Comparison of ENCODE assay signal across 15 mouse cellular contexts in the genomic region with DNA sequence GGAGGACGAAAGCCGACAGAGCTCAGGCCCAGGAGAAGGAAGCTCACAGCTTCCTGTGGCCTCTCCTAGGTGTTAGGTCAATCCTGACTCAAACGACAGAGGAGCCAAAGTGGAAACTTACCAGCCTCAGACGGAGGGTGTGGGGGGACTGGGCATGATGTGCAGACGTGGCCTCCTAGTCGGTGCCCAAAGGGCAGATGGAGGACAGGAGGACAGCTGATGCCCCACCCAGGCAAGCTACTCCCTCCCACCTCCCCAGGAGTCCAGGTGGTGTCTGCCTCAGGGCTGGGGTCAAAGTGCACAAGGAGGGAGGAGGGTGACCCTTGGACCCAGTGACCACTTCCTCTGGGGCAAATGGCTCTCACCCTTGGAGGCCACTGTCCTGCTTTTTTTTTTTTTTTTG. TPM values are rescaled to one million over a fixed set of nuclear protein-coding genes. Genes with fewer than 3 reads are reported as not detected.
DNase-seq lines count a peak whose midpoint lies in the region; ATAC-seq and TF ChIP-seq lines count a peak whose summit lies in the region.
"Had no signal": no experiment of that assay in that cellular context is flagged by ENCODE, and none has a peak within 500 bp of the region (broad histone marks: within the 10 kb centered on the region; RNA-seq: fewer than 3 reads in every experiment).

No protein-coding gene starts in this region.

- whole genome bisulfite sequencing in heart, postnatal 0 days, result 35% methylated on average over 6 of the region's 6 CpGs
- WGBS in limb, embryonic 10.5 days, result 39% methylated on average over 6 of the region's 6 CpGs

- no peak overlapping the region for H3K4me2 ChIP-seq in heart, postnatal 0 days (ENCODE audit: low read depth, low read length)
- H3K4me2 ChIP-seq: limb, embryonic 15.5 days had no signal

- peaks cover 5% of the 10 kb centered on the region; the same call in 1 of the 2 replicates for H3K4me1 ChIP-seq in heart, postnatal 0 days (ENCODE audit: control insufficient read depth, insufficient read depth)
- peaks cover 86% of the 10 kb centered on the region for H3K4me1 ChIP-seq in E14TG2a.4 (replicated peaks; ENCODE audit: low read depth, low read length)
- H3K4me1 ChIP-seq in limb, embryonic 10.5 days, result peaks cover 9% of the 10 kb centered on the region

- TF ChIP-seq EP300 in heart, postnatal 0 days (IDR thresholded peaks at IDR 0.05; ENCODE audit: low read depth), result no peak

- 0 out of 2 replicates have a peak overlapping the region, but pooled peaks have one; percentile 23 for H3K9ac ChIP-seq in heart, postnatal 0 days (replicated peaks; ENCODE audit: low read depth, low read length)
- H3K9ac ChIP-seq: limb, embryonic 15.5 days had no signal

- H3K9me3 ChIP-seq in heart, postnatal 0 days (replicated peaks; ENCODE audit: control insufficient read depth, low read length), result no peaks in the 10 kb centered on the region
- H3K9me3 ChIP-seq in E14TG2a.4 (ENCODE audit: low read length), result no peaks in the 10 kb centered on the region
- no peaks in the 10 kb centered on the region for H3K9me3 ChIP-seq in limb, embryonic 10.5 days (replicated peaks)
- H3K9me3 ChIP-seq: limb, embryonic 15.5 days had no signal

- H3K27ac ChIP-seq in heart, postnatal 0 days (ENCODE audit: low read depth), result no peak overlapping the region
- no peak overlapping the region for H3K27ac ChIP-seq in limb, embryonic 10.5 days
- H3K27ac ChIP-seq: left cerebral cortex, adult 2 months; limb, embryonic 15.5 days; macrophage had no signal

- intact Hi-C loops in heart, postnatal 14 days (cut with DNase I), result loop anchor here (5.0 kb wide), 2 partner anchors 34 to 184 kb away; a partner anchor contains a TSS

- no peaks in the 10 kb centered on the region for H3K27me3 ChIP-seq in heart, postnatal 0 days (ENCODE audit: control insufficient read depth, insufficient read depth, low read length)
- H3K27me3 ChIP-seq in E14TG2a.4 (ENCODE audit: insufficient read depth, low read length), result no peaks in the 10 kb centered on the region
- H3K27me3 ChIP-seq in limb, embryonic 10.5 days (ENCODE audit: low read depth, poor library complexity, severe bottlenecking), result no peaks in the 10 kb centered on the region
- H3K27me3 ChIP-seq: limb, embryonic 15.5 days had no signal

- DNase-seq in heart, postnatal 0 days (ENCODE audit: low spot score), result no peak
- no peak for DNase-seq in heart, postnatal 14 days
- DNase-seq in ZHBTc4 (ENCODE audit: low read depth, low spot score), result peak; percentile 67
- DNase-seq in kidney, postnatal 14 days, result peak; percentile 85
- no peak for DNase-seq in spleen, postnatal 36 days (ENCODE audit: low spot score in 2 of 2)
- DNase-seq in lung, postnatal 10 days, result no peak
- no peak for DNase-seq in limb, embryonic 10.5 days (ENCODE audit: low spot score)
- DNase-seq: cerebellum, adult 11-12 months had no signal

- no peak overlapping the region for H3K4me3 ChIP-seq in heart, postnatal 0 days (ENCODE audit: low read depth, low read length)
- H3K4me3 ChIP-seq in E14TG2a.4 (replicated peaks; ENCODE audit: low read length), result peak overlapping the region; percentile 75
- H3K4me3 ChIP-seq in limb, embryonic 10.5 days, result no peak overlapping the region
- H3K4me3 ChIP-seq: erythroblast, embryonic 14.5 days; left cerebral cortex, adult 2 months; limb, embryonic 15.5 days had no signal

- TF ChIP-seq CTCF in heart, postnatal 0 days (IDR thresholded peaks at IDR 0.05; ENCODE audit: low read depth), result no peak
- TF ChIP-seq CTCF in E14TG2a.4 (conservative IDR thresholded peaks at IDR 0.05; ENCODE audit: low read length), result no peak

- H3K36me3 ChIP-seq in heart, postnatal 0 days (replicated peaks; ENCODE audit: control insufficient read depth, insufficient read depth, low read length), result peaks cover 4% of the 10 kb centered on the region
- H3K36me3 ChIP-seq in E14TG2a.4 (ENCODE audit: insufficient read depth, low read length), result peaks cover 13% of the 10 kb centered on the region
- peaks cover 3% of the 10 kb centered on the region for H3K36me3 ChIP-seq in limb, embryonic 10.5 days
- H3K36me3 ChIP-seq: limb, embryonic 15.5 days had no signal

- no peak for ATAC-seq in heart, postnatal 0 days (ENCODE audit: insufficient read depth, low read depth)
- ATAC-seq: inflammation-experienced regulatory T-cells, adult 6 months had no signal

RNA-seq across cellular contexts. Expression of a gene that starts 32.9 kb away (rescaled TPM):
- total RNA-seq in heart, postnatal 0 days (2014; rRNA removed; ENCODE audit: low replicate concordance), result 2.3 and 5.9 TPM in 2 replicates
- 4.3 and 4.9 TPM in 2 replicates for polyA plus RNA-seq in heart, postnatal 0 days (2015; fragmentation: Nextera tagmentation; extraction: Ambion mirVana)
- 10 to 100 TPM; 33.8 to 34.0 TPM for total RNA-seq in heart, postnatal 14 days (2021)
- 11.5 TPM in 2 replicates for polyA plus RNA-seq in limb, embryonic 10.5 days (2016; fragmentation: Nextera tagmentation; extraction: Ambion mirVana)

RNA-seq across cellular contexts. Expression of a gene that starts 34.6 kb away (rescaled TPM):
- total RNA-seq in heart, postnatal 0 days (2014; rRNA removed; ENCODE audit: low replicate concordance), result 48.3 and 61.5 TPM in 2 replicates
- polyA plus RNA-seq in heart, postnatal 0 days (2015; fragmentation: Nextera tagmentation; extraction: Ambion mirVana), result 47.1 and 57.5 TPM in 2 replicates
- 100 to 1,000 TPM; 299 to 338 TPM for total RNA-seq in heart, postnatal 14 days (2021)
- 58.6 and 77.7 TPM in 2 replicates for polyA plus RNA-seq in limb, embryonic 10.5 days (2016; fragmentation: Nextera tagmentation; extraction: Ambion mirVana)
- total RNA-seq: MEL had no signal

RNA-seq across cellular contexts. Expression of a gene that starts 47.1 kb away (rescaled TPM):
- 0.89 and 6.1 TPM in 2 replicates for total RNA-seq in heart, postnatal 0 days (2014; rRNA removed; ENCODE audit: low replicate concordance)
- polyA plus RNA-seq in heart, postnatal 0 days (2015; fragmentation: Nextera tagmentation; extraction: Ambion mirVana), result 6.8 and 7.3 TPM in 2 replicates
- 10 to 100 TPM; 30.1 to 35.4 TPM for total RNA-seq in heart, postnatal 14 days (2021)
- 1.1 and 1.6 TPM in 2 replicates for polyA plus RNA-seq in limb, embryonic 10.5 days (2016; fragmentation: Nextera tagmentation; extraction: Ambion mirVana)
- total RNA-seq: MEL had no signal

RNA-seq across cellular contexts. Expression of a gene that starts 52.3 kb away (rescaled TPM):
- 12.8 and 56.2 TPM in 2 replicates for total RNA-seq in heart, postnatal 0 days (2014; rRNA removed; ENCODE audit: low replicate concordance)
- 17.9 and 20.6 TPM in 2 replicates for polyA plus RNA-seq in heart, postnatal 0 days (2015; fragmentation: Nextera tagmentation; extraction: Ambion mirVana)
- total RNA-seq in heart, postnatal 14 days (2021), result 100 to 1,000 TPM; 121 TPM
- 0.05 TPM in 1 of 2 replicates, not detected in the other for polyA plus RNA-seq in limb, embryonic 10.5 days (2016; fragmentation: Nextera tagmentation; extraction: Ambion mirVana)
- total RNA-seq: MEL had no signal
- polyA plus RNA-seq: erythroblast, embryonic 14.5 days had no signal

Comparison
In these comparisons a context has a peak if more than half of its experiments do, and no peak if none do; other contexts are left out.
1. DNase-seq: peak in ZHBTc4 (single experiment) and kidney, postnatal 14 days (single experiment); none in heart, postnatal 0 days (single experiment), heart, postnatal 14 days (0 of 2), spleen, postnatal 36 days (0 of 2), lung, postnatal 10 days (single experiment) and limb, embryonic 10.5 days (single experiment).